Mouse (Mus musculus) thymus, adult 2 months (tissue): ENCODE measurements around the gene Mzf1. TPM values are rescaled to one million over a fixed set of nuclear protein-coding genes. Genes with fewer than 3 reads are reported as not detected.

Source experiments
- DNase-seq: peaks from one replicate; pipeline ENCODE4 v3.0.0; 2021
- H3K27ac ChIP-seq: fragments of 200-500 bp; 2 replicates; pipeline ENCODE4 v1.5.1; 2012; ENCODE audit warnings: low read length, control low read depth; ENCODE audit not compliant: control insufficient read depth, insufficient read depth
- H3K27me3 ChIP-seq: fragments of 200-500 bp; 2 replicates; pipeline ENCODE4 v1.6.1; 2012; ENCODE audit warnings: mild to moderate bottlenecking, low read length, moderate library complexity, mixed read lengths; ENCODE audit not compliant: control insufficient read depth, insufficient read depth
- H3K36me3 ChIP-seq: fragments of 200-500 bp; 2 replicates; pipeline ENCODE4 v1.6.1; 2012; ENCODE audit warnings: mild to moderate bottlenecking, low read length, moderate library complexity; ENCODE audit not compliant: control insufficient read depth, insufficient read depth
- H3K4me1 ChIP-seq: fragments of 200-500 bp; replicated peaks from 2 replicates; pipeline ENCODE4 v1.6.1; 2012; ENCODE audit warnings: low read length; ENCODE audit not compliant: control insufficient read depth, insufficient read depth
- H3K4me3 ChIP-seq: fragments of 200-500 bp; 2 replicates; pipeline ENCODE4 v1.5.1; 2012; ENCODE audit warnings: mild to moderate bottlenecking, low read length, control low read depth, moderate library complexity; ENCODE audit not compliant: control insufficient read depth, insufficient read depth
- CTCF ChIP-seq: fragments of 200-500 bp; IDR thresholded peaks from 2 replicates; pipeline ENCODE4 v1.5.1; 2012; ENCODE audit warnings: mild to moderate bottlenecking, control low read depth, low read length, moderate library complexity, borderline replicate concordance; ENCODE audit not compliant: control insufficient read depth, poor library complexity, insufficient read depth; ENCODE audit errors: extremely low read depth
- POLR2A ChIP-seq: fragments of 200-500 bp; IDR thresholded peaks from 2 replicates; pipeline ENCODE4 v1.6.1; 2012; ENCODE audit warnings: mild to moderate bottlenecking, low read length, control low read depth, moderate library complexity; ENCODE audit not compliant: control insufficient read depth, poor library complexity, insufficient read depth; ENCODE audit errors: extremely low read depth
- WGBS: fragments of 180-500 bp; shearing (Covaris S2); methylation state at CpG from one replicate; pipeline ENCODE4 v1.1.7; 2018; 5-methylcytosine and 5-hydroxymethylcytosine counted together
- polyA plus RNA-seq: library from polyadenylated mRNA; depleted of rRNA; stranded (reverse); fragments of >200 nt; gene quantifications from 2 replicates; pipeline ENCODE4 v1.2.3, GENCODE M21; 2012

Mzf1 gene
- polyA plus RNA-seq, 1 experiment: 3.5 TPM

DNA sequence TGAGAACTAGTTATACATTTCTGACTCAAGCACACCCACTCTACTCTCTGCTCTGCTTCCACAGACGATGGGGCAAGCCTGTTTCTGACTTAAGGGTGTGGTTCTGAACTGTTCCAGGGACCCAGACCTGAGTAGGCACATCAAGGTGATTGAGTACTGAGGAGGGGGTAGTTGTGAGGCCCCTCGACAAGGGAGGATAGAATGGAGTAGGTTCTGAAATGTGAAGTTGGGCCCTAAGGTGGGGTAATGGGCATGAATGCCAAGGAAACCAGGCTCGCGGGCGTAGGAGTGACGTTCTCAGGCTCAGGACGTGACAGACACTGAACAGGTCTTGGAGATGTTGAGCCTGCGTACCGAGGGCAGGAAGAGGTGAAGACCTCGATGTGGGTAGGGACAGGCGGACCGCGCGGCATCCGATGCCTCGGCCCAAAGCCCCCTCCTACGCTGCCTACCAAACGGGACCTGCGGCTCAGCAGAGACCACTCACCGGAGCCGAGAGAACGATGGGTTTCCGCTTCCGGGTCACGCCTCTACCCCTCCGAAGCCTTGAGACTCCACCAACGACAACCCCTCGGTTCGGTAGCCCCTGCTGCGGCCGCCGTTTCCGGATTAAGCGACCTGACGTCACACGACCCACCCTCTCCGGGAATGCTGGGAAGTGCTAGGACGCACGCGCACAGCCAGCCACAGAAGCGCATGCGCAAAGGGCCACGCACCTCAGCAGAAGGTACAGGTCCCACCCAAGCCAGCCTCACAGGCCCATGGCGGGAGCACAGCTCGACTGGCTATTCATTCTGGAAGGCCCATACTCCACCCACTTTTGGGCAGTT is 20.2 kb downstream of the Mzf1 start, which contains the start of gene Chmp2a:
Gene Chmp2a (minus strand): TSS at position 660 of the 830 bp plus-strand sequence.
- peak; percentile 97 for DNase-seq
- WGBS: under 1% methylated on average over 45 of the region's 45 CpGs
- Histone ChIP-seq H3K27ac (peak within 1 kb of the TSS; percentile 60), H3K4me3 (peak within 1 kb of the TSS; percentile 64), H3K27me3 (no peaks in the 10 kb centered on the region), H3K4me1 (peaks cover 25% of the 10 kb centered on the region), H3K36me3 (peaks cover 36% of the 10 kb centered on the region)
- TF ChIP-seq POLR2A (peak; percentile 56), CTCF (no peak)

DNA sequence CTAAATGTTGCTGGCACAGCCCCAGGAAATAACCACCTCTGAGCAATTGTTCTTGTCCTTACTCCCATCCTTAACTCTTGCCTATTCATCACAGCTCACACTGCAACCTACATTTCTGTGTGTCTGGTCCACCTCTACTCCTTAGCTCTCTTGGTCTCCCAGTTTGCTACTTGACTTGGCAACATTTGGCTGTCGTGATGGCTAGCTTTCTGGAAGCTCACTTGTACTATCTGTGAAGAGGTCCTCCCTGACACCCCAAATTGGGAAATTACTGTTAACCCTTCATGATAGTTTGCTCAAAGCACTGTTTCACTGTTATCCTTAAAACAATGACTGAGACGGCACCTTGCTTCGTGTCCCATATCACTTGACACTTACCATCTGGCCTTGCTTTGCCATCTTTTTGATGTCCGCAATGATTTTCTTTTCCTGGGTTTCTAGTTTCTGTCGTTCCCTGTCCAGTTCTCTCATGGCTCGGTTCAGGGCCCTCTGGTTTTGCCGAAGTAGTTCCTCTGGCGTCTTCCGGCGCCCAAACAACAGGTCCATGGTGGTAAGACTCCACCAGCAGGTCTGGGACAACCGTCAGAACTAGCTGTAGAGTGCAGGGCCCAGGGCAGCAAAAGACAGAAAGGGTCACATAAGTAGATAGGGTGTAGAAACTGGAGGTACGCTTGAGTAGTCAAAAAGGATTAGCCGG is 21.0 kb downstream of the Mzf1 start:
- Histone ChIP-seq H3K4me1 (peaks cover 21% of the 10 kb centered on the region), H3K36me3 (peaks cover 43% of the 10 kb centered on the region), H3K4me3 (no peak overlapping the region), H3K27ac (peak overlapping the region; percentile 60; the same call in 1 of the 2 replicates), H3K27me3 (no peaks in the 10 kb centered on the region)
- 51% methylated on average over 13 of the region's 13 CpGs for WGBS
- no peak for DNase-seq
- TF ChIP-seq CTCF: no peak
- TF ChIP-seq POLR2A: no peak

DNA sequence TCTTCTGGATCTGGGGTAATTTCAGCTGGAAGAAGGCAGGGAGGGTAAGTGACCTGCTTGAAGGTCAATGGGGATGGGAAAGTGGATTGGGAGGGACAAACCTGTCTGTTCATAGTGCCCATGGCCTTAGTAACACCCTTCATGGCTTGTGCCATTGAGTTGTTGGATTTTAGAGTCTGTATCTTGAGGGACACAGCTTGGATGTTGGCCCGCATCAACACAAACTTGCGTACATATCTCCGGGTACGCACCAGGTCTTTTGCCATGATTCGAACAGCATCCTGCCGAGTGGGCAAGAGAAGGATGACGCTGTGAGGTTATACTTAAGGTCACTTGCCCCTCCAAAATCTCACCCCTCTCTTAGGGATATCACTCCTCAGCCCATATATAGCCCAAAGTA is 22.0 kb downstream of the Mzf1 start:
- no peak overlapping the region for H3K4me3 ChIP-seq
- peaks cover 54% of the 10 kb centered on the region for H3K36me3 ChIP-seq
- H3K27ac ChIP-seq: no peak overlapping the region
- DNase-seq: no peak
- no peaks in the 10 kb centered on the region for H3K27me3 ChIP-seq
- TF ChIP-seq POLR2A: no peak
- no peak for TF ChIP-seq CTCF
- peaks cover 19% of the 10 kb centered on the region for H3K4me1 ChIP-seq
- 97% methylated on average over 7 of the region's 7 CpGs for WGBS

DNA sequence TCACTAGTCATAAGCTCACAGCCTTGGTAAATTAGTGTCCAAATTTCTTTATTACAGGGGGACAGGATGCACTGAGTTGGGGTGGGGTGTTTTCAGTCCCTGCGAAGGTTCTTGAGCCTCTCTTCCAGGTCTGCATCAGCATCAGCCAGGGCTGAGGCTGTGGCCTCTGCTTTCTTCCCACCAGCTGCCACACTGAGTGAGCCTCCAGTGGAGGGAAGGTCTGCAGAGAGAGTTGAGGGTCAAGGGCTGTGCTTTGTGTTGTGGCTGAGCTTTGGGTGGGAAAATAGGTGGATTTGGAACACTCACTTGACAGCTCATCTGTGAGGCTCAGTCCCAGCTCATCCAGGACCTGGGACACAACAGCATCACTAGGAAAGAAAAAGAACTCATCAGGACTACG is 22.6 kb downstream of the Mzf1 start:
- Histone ChIP-seq H3K36me3 (peaks cover 60% of the 10 kb centered on the region), H3K4me1 (peaks cover 15% of the 10 kb centered on the region), H3K27ac (no peak overlapping the region), H3K27me3 (no peaks in the 10 kb centered on the region), H3K4me3 (no peak overlapping the region)
- no peak for DNase-seq
- TF ChIP-seq CTCF: no peak
- TF ChIP-seq POLR2A: no peak
- WGBS: 90% methylated on average over 2 of the region's 2 CpGs

DNA sequence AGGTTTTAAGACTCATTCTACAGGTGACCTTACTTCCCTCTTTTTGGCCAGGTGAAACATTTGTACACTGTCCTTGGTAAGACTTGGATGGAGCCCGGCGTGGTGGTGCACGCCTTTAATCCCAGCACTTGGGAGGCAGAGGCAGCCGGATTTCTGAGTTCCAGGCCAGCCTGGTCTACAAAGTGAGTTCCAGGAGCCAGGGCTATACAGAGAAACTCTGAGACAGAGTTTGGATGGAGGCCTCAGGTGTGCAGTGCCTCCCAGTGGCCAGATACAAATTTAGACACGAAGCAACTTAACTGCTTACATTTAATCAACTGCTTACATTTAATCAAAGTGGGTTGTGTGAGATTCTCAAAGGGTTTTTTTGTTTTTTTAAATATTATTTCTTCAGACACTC is 23.5 kb downstream of the Mzf1 start:
- no peak for TF ChIP-seq CTCF
- no peak for TF ChIP-seq POLR2A
- H3K36me3 ChIP-seq: peaks cover 62% of the 10 kb centered on the region
- peaks cover 16% of the 10 kb centered on the region for H3K4me1 ChIP-seq
- 82% methylated on average over 5 of the region's 5 CpGs for WGBS
- DNase-seq: no peak
- H3K27me3 ChIP-seq: no peaks in the 10 kb centered on the region
- H3K4me3 ChIP-seq: no peak overlapping the region
- no peak overlapping the region for H3K27ac ChIP-seq

DNA sequence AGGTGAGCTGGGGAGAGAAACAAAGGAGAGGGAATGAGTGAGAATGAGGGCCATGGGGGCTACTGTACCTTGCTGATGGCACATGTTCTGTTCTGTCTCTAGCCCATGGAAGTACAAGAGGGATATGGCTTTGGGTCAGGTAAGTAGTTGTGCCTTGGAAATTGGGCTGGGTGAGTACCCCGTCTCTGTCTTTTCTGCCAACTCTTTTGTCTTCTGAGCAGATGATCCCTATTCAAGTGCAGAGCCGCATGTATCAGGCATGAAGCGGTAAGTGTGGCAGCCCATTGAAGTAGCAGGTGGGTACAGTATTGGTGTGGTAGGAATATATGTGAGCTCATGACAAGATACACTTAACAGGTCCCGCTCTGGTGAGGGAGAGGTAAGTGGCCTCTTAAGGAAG is 25.6 kb downstream of the Mzf1 start:
- TF ChIP-seq POLR2A (no peak), CTCF (no peak)
- H3K36me3 ChIP-seq: peaks cover 56% of the 10 kb centered on the region
- over 99% methylated on average over 4 of the region's 4 CpGs for WGBS
- no peaks in the 10 kb centered on the region for H3K27me3 ChIP-seq
- H3K4me1 ChIP-seq: peaks cover 17% of the 10 kb centered on the region
- H3K27ac ChIP-seq: no peak overlapping the region
- no peak overlapping the region for H3K4me3 ChIP-seq
- DNase-seq: no peak
